Mouse (Mus musculus) megakaryocyte progenitor cell, adult 5-6 weeks (primary cell): ENCODE results near the gene Cyp4f39. TPM values are rescaled to one million over a fixed set of nuclear protein-coding genes. Genes with fewer than 3 reads are reported as not detected.

Experiments used
- ATAC-seq: replicated peaks from 2 replicates; pipeline ENCODE4 v1.8.0; 2016; ENCODE audit warnings: mild to moderate bottlenecking, moderate TSS enrichment, inconsistent platforms; ENCODE audit not compliant: poor library complexity
- total RNA-seq, 2 experiments: library from RNA; stranded (forward) in 1 of 2; stranded (reverse) in 1 of 2; fragments of 157-497, 149-512 nt in 1 of 2; fragments of 200-1000 nt in 1 of 2; gene quantifications; 2 replicates each; pipeline versions ENCODE4 v1.2.3 to v1.2.4; 2015 to 2017

Gene Cyp4f39
- 0.17 TPM in 1 of 2 replicates, not detected in the other for total RNA-seq (2015)
- total RNA-seq (2017), result 0.42 and 0.81 TPM in 2 replicates

DNA sequence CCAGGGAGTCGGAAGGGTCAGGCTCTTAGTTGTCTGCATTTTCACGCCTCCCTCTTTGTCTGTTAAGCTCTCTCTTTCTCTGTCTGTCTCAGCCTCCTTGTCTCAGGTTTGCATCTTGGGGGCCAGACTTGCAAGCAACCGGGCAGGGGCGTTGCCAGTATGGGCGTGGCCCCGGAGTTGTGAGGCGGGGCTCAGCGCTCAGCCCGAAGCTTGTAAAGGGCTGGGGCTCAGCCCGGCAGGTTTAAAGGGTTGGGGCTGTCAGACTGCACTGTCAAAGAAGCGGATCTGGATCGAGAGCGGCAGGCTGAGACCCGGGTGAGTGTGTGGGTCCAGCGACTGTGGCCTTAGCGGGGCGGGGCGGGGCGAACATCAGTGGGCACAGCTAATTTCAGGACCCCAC, at the start of gene Cyp4f39:
TSS of gene Cyp4f39 (plus strand) at position 242 of the 400 bp plus-strand sequence.
- ATAC-seq, result peak; percentile 67

DNA sequence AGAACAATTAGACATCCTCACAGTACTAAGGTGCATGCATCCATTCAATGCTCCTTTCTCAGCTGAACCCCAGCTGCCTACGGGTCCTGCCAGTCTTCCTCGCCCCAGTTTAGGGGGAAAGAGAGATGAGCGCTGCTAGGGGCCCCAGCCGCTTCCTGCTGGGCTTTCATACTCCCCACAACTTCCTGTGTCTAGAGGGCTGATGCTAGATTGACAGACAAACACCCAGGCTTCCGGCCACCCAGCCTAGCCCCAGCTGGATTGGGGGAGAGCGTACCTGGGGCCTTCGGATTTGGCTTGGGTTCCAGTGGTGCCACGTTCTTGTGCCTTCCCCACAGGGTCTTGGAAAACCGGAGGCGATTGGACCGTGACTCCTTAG, 49.8 kb upstream of the Cyp4f39 start:
- ATAC-seq, result peak; percentile 89

DNA sequence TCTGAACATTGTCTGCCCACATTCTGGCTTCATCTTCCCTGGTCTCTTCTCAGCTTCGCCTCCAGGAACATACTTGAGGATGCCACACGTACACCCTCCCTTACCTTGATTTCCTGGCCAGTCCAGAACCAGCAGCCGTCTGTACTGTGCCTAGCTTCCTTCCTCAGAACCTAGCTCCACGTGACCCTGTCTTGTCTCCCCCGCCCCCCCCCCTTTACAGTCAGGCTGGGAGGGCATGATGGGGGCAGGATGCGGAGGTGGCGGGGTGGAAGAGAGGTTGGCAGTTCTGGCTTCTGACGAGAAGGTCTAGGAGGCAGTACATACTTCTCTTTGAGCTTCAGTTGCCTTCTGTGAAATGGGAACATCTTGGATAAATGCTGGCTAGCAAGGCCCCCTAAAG, 49.1 kb upstream of the Cyp4f39 start, which contains the start of gene Rasal3:
TSS of gene Rasal3 (minus strand) at position 167 of the 400 bp plus-strand sequence.
- ATAC-seq, result peak; percentile 60

DNA sequence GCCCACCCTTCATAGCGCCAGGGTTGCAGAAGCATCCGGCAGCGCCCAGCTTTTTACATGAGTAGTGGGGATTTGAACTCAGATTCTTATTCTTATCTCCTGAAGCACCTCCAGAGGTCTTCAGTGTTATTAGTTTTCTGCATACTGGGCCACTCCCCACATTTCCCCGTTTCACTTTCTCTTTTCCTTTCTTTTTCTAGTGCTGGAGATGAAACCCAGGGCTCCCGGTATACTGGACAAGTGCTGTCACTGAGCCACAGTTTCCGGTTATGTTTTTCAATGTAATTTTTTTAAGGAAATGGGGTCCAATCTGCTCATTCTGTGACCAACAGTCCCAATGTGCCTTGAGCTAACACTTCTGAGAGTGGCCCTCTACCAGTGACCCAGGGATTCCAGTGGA, 40.6 kb upstream of the Cyp4f39 start:
- peak; percentile 69 for ATAC-seq

DNA sequence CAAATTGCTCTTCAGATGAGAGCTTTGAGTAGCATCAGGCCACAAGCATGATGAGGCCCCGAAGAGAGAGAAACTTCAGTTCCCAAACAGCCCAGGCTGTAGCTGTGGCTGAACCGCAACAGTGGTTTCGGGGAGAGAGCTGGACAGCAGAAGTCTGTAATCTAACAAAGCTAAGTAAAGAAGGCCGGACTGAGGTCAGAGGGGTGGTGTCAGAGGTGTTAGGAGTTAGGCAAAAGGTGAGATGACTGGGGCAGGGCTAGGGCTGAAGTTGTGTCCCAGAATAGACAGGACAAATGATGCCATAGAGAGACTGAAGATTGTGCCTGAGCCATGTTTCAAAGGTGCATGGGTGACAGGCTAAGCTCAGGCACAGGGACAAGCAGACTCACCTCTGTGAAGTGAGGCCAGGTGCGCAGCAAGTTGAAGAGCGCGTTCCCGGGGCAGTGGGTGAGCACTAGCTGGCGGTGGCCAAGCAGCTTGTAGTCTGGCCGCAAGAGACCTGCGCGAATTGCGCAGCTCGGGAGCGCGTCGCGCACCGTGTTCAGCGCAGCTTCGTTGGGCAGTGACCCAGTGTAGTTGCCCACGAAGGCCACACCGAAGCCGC, 37.0 kb upstream of the Cyp4f39 start:
- no peak for ATAC-seq

DNA sequence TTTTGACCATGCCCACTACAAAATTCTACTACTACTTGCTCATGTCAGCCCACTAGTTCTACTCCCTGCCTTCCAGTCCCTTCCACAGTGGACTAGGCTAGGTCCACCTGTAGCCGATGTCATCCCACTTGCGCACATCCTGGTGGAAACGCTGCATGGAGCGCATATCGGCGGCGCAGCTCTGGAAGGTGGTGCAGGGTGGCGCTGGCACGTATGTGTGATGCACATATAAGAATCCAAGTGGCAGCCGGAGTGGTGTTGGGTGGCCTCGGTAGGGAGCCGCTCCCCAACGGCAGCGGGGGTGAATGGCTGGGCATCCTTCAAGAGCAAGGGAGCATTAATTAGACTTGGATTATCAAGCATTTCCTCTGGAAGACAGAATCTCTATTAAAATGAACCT, 35.8 kb upstream of the Cyp4f39 start:
- no peak for ATAC-seq

DNA sequence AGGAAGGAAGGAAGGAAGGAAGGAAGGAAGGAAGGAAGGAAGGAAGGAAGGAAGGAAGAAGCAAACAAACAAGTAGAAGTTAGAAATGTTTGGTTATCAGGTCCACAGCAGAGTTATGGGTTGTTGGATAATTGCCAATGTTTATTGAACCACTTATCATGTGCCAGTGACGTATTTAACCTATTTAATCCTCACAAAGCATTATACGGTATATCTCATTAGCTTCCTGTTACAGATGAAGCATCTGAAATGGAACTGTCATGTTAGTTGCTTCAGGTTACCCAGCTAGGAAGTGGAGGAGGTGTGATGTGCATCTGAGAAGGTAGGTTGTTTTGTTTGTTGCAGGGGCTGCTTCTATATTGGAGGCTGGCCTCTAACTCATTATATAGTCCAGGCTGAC, 32.5 kb upstream of the Cyp4f39 start:
- peak; percentile 43; the same call in 1 of the 2 replicates for ATAC-seq

DNA sequence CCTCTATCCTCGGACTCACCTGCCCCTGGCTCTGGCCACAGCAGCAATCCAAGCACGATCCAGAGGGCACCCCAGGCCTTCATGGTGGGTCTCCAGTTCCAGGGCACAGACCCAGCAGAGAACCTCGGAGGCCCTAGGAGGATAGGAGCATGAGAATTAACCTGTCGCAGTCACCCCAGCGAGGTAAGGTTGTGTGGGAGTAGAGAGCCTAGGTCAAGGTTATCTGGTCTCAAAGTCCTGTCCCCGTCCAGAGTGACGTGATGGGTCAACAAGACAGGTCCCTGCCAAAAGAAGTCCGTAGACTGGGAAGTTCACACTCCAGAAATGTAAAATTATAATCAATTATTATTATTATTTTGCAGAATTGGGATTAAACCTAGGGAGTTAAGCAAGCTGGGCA, 31.7 kb upstream of the Cyp4f39 start:
- ATAC-seq, result no peak

DNA sequence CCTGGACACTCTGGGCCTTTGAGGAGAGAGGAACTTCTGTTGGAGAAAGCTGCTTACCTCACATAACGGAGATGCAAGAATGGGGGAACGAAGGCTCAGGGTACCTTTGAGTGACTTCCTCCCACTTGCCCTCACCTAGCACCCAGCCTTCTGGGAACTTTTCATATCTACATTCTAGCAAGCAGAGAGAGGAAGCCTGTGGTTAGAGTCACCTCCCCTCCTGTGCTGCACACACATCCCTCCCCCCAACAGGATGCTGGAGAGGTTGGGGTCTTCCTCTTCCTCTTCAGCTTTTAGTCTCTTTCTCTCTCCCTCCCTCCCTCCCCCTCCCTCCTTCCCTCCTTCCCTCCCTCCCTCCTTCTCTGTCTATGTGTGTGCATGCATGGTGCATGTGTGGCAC, 28.5 kb upstream of the Cyp4f39 start, which contains the start of gene Pglyrp2:
TSS of gene Pglyrp2 (minus strand) at position 134 of the 400 bp plus-strand sequence.
- ATAC-seq, result peak; percentile 86

DNA sequence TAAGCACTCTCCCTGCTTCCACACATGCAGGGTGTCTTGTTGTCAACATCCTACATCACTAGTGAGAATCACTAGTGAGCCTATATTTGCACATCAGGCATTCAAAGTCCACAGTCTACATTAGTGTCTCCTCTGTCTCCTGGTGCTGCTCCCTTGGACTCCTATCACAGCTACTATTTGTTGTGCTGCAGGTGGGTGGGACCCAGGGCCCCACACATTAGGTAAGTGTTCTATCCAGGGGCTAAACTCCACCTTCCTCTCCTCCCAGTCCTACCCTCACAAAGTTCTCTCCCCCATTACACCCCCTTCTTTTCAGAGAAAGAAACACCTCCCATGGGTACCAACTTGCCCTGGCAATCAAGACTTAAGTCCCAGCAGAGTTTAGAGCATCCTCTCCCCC, 25.9 kb upstream of the Cyp4f39 start:
- ATAC-seq, result no peak

DNA sequence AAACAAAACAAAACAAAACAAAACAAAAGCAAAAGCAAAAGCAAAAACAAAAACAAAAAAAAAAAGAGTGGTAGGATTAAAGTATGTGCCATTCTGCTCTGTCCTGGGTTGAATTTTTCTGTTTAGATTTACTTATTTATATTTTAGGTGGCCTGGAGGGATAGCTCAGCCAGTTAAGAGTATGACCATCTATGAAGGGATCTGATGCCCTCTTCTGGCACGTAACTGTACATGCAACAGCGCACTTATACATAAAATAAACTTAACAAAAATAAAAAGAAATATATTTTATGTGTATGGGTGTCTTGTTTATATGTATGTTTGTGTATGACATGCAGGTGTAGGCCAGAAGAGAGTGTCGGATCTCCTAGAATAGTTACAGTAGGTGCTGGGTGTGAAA, 20.6 kb upstream of the Cyp4f39 start:
- peak; percentile 90 for ATAC-seq

DNA sequence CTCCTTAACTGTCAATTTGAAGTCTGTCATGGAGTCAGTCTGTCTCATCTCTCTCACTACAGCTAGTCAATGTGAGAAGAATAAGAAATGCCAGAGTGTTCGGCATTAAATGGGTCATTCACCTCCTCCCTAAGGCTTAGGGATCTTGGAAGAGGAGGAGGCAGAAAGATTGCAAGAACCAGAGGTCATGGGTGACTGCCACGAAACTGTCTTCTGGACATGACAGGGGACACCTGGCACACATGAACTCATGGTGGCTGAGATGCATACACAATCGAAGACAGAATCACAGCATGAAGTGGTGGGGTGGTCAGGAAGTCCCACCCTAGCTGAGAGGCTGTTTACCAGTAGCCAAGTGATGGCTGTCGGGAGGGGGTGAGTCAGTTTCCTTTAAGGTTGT, 18.2 kb upstream of the Cyp4f39 start:
- ATAC-seq, result no peak

DNA sequence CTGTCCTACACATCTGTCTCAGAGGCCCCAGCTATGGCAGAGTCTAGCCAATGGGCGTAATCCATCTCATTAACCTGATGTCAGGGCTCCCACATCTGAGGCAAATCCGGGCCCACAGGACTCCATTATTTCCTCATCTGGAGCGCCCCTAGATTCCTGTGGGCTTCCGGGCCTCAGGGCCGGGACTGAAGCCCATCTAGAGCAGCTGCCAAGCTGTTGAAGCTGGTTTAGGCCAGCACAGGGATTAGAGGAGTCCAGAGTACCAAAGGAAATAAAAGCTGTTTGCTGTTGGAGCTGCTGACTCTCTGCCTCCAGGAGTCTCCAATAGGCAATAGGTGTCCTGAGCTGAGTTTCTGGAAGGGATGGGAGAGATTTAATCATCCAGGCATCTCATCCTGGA, 17.4 kb upstream of the Cyp4f39 start:
- ATAC-seq, result no peak

DNA sequence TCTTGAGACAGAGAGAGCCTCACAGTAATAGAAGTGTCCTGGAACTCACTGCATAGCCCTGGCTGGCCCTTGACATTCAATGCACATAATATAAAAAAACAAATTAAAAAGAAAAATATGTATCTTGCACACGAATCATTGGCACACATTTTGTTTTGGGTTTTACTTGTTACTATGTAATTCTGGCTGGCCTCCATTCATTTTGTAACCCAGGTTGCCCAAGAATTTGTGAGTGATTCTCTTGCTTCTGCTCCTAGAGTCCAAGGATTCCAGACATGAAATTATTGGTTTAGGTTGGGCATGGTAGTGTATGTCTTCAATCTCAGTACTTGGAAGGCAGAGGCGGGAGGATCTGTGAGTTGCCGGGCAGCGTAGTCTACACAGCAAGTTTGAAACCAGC, 15.4 kb upstream of the Cyp4f39 start:
- no peak for ATAC-seq

DNA sequence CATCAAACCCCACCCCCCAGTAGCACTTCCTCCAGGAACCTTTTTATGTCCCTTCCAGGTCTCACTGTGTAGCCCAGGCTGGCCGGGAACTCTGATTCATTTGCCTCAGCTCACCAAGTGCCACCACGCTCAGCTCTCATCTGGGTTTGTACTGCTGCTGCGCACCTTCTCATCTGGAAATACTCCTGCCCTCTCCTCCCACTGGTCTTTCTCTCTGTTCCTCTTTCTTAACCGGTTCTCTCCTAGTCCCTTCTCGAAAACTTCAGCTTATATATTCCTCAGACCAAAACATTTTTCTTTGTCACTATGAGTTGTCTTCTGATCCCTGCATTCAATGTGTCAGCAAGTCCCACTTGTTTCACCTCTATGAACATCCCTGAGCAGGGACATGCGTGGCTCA, 9.3 kb upstream of the Cyp4f39 start:
- ATAC-seq, result no peak

DNA sequence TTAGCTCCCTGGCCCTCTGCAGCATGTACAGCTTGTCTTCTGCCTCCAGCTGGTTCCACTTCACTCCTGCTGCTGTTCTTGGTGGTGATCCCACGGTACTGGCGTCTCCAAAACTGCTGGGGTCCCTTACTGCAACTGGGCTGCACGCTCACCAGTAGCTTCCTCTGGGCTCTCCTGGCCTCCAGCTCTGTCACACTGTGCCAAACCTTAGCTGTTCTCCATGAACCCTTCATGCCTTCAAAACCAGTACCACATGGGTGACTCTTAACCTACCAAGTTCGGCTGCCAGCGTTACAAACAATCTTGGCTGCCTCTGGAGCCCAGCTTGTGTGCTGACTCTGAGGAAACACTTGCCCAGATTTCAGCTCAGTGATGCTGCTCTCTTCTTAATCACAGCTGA, 7.5 kb upstream of the Cyp4f39 start:
- no peak for ATAC-seq

DNA sequence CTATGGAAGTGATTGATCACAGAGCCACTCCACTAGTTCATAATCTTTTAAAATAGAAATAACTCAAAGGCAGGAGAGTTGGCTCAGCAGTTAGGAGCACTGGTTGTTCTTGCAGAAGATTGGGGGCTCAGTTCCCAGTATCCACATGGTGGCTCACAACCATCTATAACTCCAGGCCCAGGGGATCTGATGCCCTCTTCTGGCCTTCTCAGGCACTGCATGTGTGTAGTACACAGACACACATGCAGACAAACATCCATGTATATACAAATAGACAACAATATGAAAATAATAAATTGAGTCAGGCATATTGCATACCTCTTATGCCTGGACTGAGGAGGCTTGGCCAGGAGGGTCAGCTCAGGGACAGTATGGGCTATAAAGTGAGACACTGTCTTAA, 5.3 kb upstream of the Cyp4f39 start:
- ATAC-seq, result no peak

DNA sequence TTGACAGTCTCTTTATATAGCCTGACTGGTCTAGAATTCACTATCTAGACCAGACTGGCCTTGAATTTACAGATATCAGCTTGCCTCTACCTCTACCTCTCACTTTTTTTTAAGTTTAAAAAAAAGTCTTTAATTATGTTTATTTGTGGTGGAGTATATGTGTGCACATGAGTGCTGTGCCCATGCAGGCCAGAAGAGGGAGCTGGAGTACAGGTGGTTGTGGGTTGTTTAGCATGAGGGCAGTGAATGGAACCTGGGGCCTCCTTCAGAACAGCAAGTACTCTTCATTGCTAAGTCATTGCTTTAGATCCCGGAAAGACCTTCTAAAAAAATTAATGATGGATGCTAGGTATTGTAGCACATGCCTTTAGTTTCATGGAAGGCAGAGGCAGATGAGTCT, 3.5 kb upstream of the Cyp4f39 start:
- ATAC-seq, result no peak

DNA sequence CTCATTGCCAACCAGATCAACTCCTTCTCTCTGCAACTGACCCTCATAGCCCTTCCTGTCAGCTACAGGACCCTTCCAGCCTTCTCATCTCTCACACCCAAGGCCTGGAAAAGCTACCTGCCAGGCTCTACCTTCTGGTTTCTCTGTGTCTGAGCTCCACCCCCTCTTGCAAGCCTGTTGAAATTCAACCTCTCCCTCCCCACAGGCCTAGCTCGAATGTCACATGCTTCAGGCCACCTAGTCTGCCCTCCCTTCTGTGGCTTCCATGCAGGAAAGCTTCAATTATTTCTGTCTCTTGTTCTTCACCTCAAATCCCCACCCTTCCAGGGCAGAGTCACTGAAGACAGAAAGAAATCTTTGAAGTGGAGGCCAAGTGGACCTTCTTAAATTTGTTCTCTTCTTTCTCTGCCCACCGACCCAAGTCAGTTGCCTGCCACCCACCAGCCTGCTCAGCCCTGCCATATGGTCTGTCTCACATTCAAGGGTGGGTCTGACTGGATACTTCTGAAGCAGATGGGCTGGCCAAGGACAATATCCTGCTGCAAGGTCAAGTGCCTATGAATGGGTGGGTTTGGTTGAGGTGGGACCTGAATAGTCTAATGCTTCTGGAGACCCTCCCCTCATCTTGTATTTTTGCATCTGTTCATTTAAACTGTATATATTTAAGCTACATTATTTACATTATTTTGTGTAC, 1.5 kb upstream of the Cyp4f39 start:
- no peak for ATAC-seq

DNA sequence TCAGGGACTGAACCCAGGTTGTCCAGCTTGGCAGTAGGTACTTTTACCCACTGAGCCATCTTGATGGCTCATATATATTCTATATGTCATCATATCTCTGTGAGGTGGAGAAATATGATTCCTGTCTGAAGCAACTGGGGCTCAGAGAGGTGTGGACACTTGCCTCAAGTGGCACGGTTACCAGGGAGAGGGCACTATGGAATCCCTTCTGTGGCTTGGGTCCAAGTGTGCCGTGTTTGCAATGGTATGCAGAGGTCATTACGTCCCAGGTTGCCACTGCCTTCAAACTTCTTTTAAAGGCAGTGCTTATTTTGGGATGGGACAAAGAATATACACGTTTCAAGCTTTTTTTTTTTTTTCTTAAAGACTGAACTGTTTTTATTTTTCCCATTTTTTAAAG, 1.7 kb downstream of the Cyp4f39 start:
- no peak for ATAC-seq

DNA sequence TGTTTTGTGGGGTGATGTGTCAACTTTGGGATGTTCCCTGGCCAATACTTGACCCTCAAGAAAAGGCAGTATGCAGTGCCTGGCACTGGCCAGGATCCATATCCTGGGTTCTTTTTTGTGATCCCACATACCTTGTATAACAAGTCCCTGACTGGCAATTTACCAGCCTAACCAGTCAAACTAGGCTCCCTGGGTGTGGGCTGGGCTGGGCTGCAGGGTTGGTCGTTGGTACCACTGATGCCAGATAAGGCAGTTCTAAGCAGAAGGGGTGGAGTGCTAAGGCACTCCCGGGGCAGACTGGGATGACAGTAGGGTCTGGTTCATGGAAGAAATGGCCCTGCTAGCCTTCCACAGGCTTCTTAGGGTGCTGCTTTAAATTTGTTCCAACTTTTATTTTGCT, 2.5 kb downstream of the Cyp4f39 start:
- ATAC-seq, result peak; percentile 77

DNA sequence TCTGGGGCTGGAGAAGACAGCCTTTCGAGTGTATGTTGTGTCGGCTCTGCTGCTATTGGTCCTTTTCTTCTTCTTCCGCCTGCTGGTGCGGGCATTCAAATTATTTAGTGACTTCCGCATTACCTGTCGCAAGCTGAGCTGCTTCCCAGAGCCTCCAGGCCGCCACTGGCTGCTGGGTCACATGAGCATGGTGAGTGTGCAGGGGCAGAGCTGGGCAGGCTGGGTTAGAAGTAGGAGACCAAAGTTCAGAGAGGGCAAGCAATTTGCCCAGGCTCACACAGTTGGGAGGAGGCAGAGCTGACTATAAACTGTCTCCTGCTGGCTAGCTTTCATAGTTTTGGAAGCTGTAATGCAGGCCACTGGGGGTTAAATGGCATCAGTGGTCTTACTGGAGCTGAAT, 16.0 kb downstream of the Cyp4f39 start:
- no peak for ATAC-seq

DNA sequence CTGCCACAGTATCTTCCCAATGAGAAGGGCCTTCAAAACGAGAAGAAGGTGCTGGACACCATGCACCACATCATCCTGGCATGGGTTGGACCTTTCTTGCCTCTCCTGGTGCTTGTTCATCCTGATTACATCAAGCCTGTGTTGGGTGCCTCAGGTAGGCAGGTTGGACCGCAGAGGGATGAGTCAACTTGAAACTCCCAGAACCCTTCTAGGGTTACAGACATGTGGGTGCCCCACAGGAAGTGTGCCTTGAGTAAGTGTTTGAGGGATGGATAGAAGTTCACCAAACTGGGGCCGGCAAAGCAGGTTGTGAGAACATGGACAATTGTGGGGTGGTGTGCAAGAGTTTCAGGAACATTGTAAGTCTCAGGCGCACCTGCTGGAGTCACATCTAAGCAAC, 18.3 kb downstream of the Cyp4f39 start:
- ATAC-seq, result no peak
